Mouse (Mus musculus): ENCODE data around the gene Rexo2. TPM values are rescaled to one million over a fixed set of nuclear protein-coding genes. Genes with fewer than 3 reads are reported as not detected.

Gene Rexo2
- polyA plus RNA-seq, 1 experiment from 2014 or later, result 100 TPM

GRCm38 (mm10) chr9:48459391-48459790 is 21.0 kb downstream of the Rexo2 start:
- no peak overlapping the region for H3K4me3 ChIP-seq (ENCODE audit: low read depth, low read length)
- no peaks in the 10 kb centered on the region for H3K9me3 ChIP-seq (ENCODE audit: control insufficient read depth, low read length)
- H3K4me1 ChIP-seq (replicated peaks; ENCODE audit: control insufficient read depth, insufficient read depth, low read length), result no peaks in the 10 kb centered on the region
- no peak overlapping the region for H3K9ac ChIP-seq (ENCODE audit: low read length)
- ATAC-seq (replicated peaks; ENCODE audit: low FRiP score), result no peak
- no peaks in the 10 kb centered on the region for H3K36me3 ChIP-seq (ENCODE audit: control insufficient read depth, insufficient read depth, low read length)
- DNase-seq (ENCODE audit: low spot score), result no peak
- H3K4me2 ChIP-seq (ENCODE audit: low read depth, low read length, severe bottlenecking), result no peak overlapping the region
- H3K27ac ChIP-seq (ENCODE audit: low read depth, low read length), result no peak overlapping the region
- WGBS, result 89% methylated on average over 5 of the region's 5 CpGs
- no peaks in the 10 kb centered on the region for H3K27me3 ChIP-seq (ENCODE audit: control insufficient read depth, insufficient read depth, low read length)

GRCm38 (mm10) chr9:48458879-48459278 is 21.5 kb downstream of the Rexo2 start:
- 66% methylated on average over 3 of the region's 3 CpGs for WGBS
- no peak for ATAC-seq (replicated peaks; ENCODE audit: low FRiP score)
- no peak overlapping the region for H3K4me3 ChIP-seq (ENCODE audit: low read depth, low read length)
- H3K27ac ChIP-seq (ENCODE audit: low read depth, low read length), result no peak overlapping the region
- no peaks in the 10 kb centered on the region for H3K36me3 ChIP-seq (ENCODE audit: control insufficient read depth, insufficient read depth, low read length)
- no peaks in the 10 kb centered on the region for H3K27me3 ChIP-seq (ENCODE audit: control insufficient read depth, insufficient read depth, low read length)
- H3K4me2 ChIP-seq (ENCODE audit: low read depth, low read length, severe bottlenecking), result no peak overlapping the region
- no peaks in the 10 kb centered on the region for H3K9me3 ChIP-seq (ENCODE audit: control insufficient read depth, low read length)
- H3K9ac ChIP-seq (ENCODE audit: low read length), result no peak overlapping the region
- no peaks in the 10 kb centered on the region for H3K4me1 ChIP-seq (replicated peaks; ENCODE audit: control insufficient read depth, insufficient read depth, low read length)
- DNase-seq (ENCODE audit: low spot score), result peak; percentile 38

GRCm38 (mm10) chr9:48455961-48456360 is 24.5 kb downstream of the Rexo2 start:
- Histone ChIP-seq H3K9ac (ENCODE audit: low read length) (no peak overlapping the region; the same call in 1 of the 2 replicates), H3K9me3 (ENCODE audit: control insufficient read depth, low read length) (no peaks in the 10 kb centered on the region), H3K4me2 (ENCODE audit: low read depth, low read length, severe bottlenecking) (no peak overlapping the region), H3K4me1 (replicated peaks; ENCODE audit: control insufficient read depth, insufficient read depth, low read length) (no peaks in the 10 kb centered on the region), H3K27ac (ENCODE audit: low read depth, low read length) (no peak overlapping the region), H3K36me3 (ENCODE audit: control insufficient read depth, insufficient read depth, low read length) (no peaks in the 10 kb centered on the region), H3K27me3 (ENCODE audit: control insufficient read depth, insufficient read depth, low read length) (no peaks in the 10 kb centered on the region), H3K4me3 (ENCODE audit: low read depth, low read length) (no peak overlapping the region)
- ATAC-seq (replicated peaks; ENCODE audit: low FRiP score), result no peak
- peak; percentile 30 for DNase-seq (ENCODE audit: low spot score)
- 96% methylated on average over 3 of the region's 3 CpGs for WGBS

GRCm38 (mm10) chr9:48450066-48450465 is 30.4 kb downstream of the Rexo2 start:
- DNase-seq (ENCODE audit: low spot score), result no peak
- Histone ChIP-seq H3K9me3 (ENCODE audit: control insufficient read depth, low read length) (no peaks in the 10 kb centered on the region), H3K27me3 (ENCODE audit: control insufficient read depth, insufficient read depth, low read length) (no peaks in the 10 kb centered on the region), H3K36me3 (ENCODE audit: control insufficient read depth, insufficient read depth, low read length) (no peaks in the 10 kb centered on the region), H3K9ac (ENCODE audit: low read length) (no peak overlapping the region), H3K27ac (ENCODE audit: low read depth, low read length) (no peak overlapping the region), H3K4me2 (ENCODE audit: low read depth, low read length, severe bottlenecking) (no peak overlapping the region), H3K4me3 (ENCODE audit: low read depth, low read length) (no peak overlapping the region), H3K4me1 (replicated peaks; ENCODE audit: control insufficient read depth, insufficient read depth, low read length) (no peaks in the 10 kb centered on the region)
- 88% methylated on average over 17 of the region's 17 CpGs for WGBS
- no peak for ATAC-seq (replicated peaks; ENCODE audit: low FRiP score)

GRCm38 (mm10) chr9:48447783-48448209 is 32.6 kb downstream of the Rexo2 start:
- Histone ChIP-seq H3K9me3 (ENCODE audit: control insufficient read depth, low read length) (no peaks in the 10 kb centered on the region), H3K27me3 (ENCODE audit: control insufficient read depth, insufficient read depth, low read length) (no peaks in the 10 kb centered on the region), H3K4me1 (replicated peaks; ENCODE audit: control insufficient read depth, insufficient read depth, low read length) (no peaks in the 10 kb centered on the region), H3K4me2 (ENCODE audit: low read depth, low read length, severe bottlenecking) (no peak overlapping the region), H3K4me3 (ENCODE audit: low read depth, low read length) (no peak overlapping the region), H3K27ac (ENCODE audit: low read depth, low read length) (no peak overlapping the region), H3K36me3 (ENCODE audit: control insufficient read depth, insufficient read depth, low read length) (no peaks in the 10 kb centered on the region), H3K9ac (ENCODE audit: low read length) (no peak overlapping the region)
- WGBS, result 41% methylated on average over 5 of the region's 5 CpGs
- ATAC-seq (replicated peaks; ENCODE audit: low FRiP score), result no peak
- DNase-seq (ENCODE audit: low spot score), result no peak

- DNase-seq (ENCODE audit: low spot score) (no peak), ATAC-seq (replicated peaks; ENCODE audit: low FRiP score) (no peak)
- Histone ChIP-seq H3K9me3 (ENCODE audit: control insufficient read depth, low read length) (no peaks in the 10 kb centered on the region), H3K27me3 (ENCODE audit: control insufficient read depth, insufficient read depth, low read length) (no peaks in the 10 kb centered on the region), H3K27ac (ENCODE audit: low read depth, low read length) (no peak overlapping the region), H3K36me3 (ENCODE audit: control insufficient read depth, insufficient read depth, low read length) (no peaks in the 10 kb centered on the region), H3K4me2 (ENCODE audit: low read depth, low read length, severe bottlenecking) (no peak overlapping the region), H3K9ac (ENCODE audit: low read length) (no peak overlapping the region), H3K4me3 (ENCODE audit: low read depth, low read length) (no peak overlapping the region), H3K4me1 (replicated peaks; ENCODE audit: control insufficient read depth, insufficient read depth, low read length) (no peaks in the 10 kb centered on the region)
- 95% methylated on average over 2 of the region's 2 CpGs for WGBS
These were observed 35.6 kb downstream of the Rexo2 start for GRCm38 (mm10) chr9:48444821-48445220.

- H3K4me1 ChIP-seq (replicated peaks; ENCODE audit: control insufficient read depth, insufficient read depth, low read length), result no peaks in the 10 kb centered on the region
- H3K4me3 ChIP-seq (ENCODE audit: low read depth, low read length), result no peak overlapping the region
- H3K36me3 ChIP-seq (ENCODE audit: control insufficient read depth, insufficient read depth, low read length), result no peaks in the 10 kb centered on the region
- no peak overlapping the region for H3K4me2 ChIP-seq (ENCODE audit: low read depth, low read length, severe bottlenecking)
- H3K9ac ChIP-seq (ENCODE audit: low read length), result no peak overlapping the region
- no peak for DNase-seq (ENCODE audit: low spot score)
- no peaks in the 10 kb centered on the region for H3K9me3 ChIP-seq (ENCODE audit: control insufficient read depth, low read length)
- ATAC-seq (replicated peaks; ENCODE audit: low FRiP score), result no peak
- no peaks in the 10 kb centered on the region for H3K27me3 ChIP-seq (ENCODE audit: control insufficient read depth, insufficient read depth, low read length)
- WGBS, result 88% methylated on average over 1 of the region's 1 CpGs
- H3K27ac ChIP-seq (ENCODE audit: low read depth, low read length), result no peak overlapping the region
These were observed 36.5 kb downstream of the Rexo2 start for GRCm38 (mm10) chr9:48443873-48444272.

GRCm38 (mm10) chr9:48432449-48432848 is 48.0 kb downstream of the Rexo2 start:
- H3K27ac ChIP-seq (ENCODE audit: low read depth, low read length), result no peak overlapping the region
- no peaks in the 10 kb centered on the region for H3K4me1 ChIP-seq (replicated peaks; ENCODE audit: control insufficient read depth, insufficient read depth, low read length)
- DNase-seq (ENCODE audit: low spot score) (no peak), ATAC-seq (replicated peaks; ENCODE audit: low FRiP score) (no peak)
- H3K9ac ChIP-seq (ENCODE audit: low read length), result no peak overlapping the region
- H3K36me3 ChIP-seq (ENCODE audit: control insufficient read depth, insufficient read depth, low read length), result no peaks in the 10 kb centered on the region
- WGBS, result 88% methylated on average over 8 of the region's 8 CpGs
- H3K4me2 ChIP-seq (ENCODE audit: low read depth, low read length, severe bottlenecking), result no peak overlapping the region
- H3K27me3 ChIP-seq (ENCODE audit: control insufficient read depth, insufficient read depth, low read length), result no peaks in the 10 kb centered on the region
- H3K9me3 ChIP-seq (ENCODE audit: control insufficient read depth, low read length), result no peaks in the 10 kb centered on the region
- no peak overlapping the region for H3K4me3 ChIP-seq (ENCODE audit: low read depth, low read length)

GRCm38 (mm10) chr9:48427176-48427575 is 53.2 kb downstream of the Rexo2 start:
- Histone ChIP-seq H3K36me3 (ENCODE audit: control insufficient read depth, insufficient read depth, low read length) (no peaks in the 10 kb centered on the region), H3K9ac (ENCODE audit: low read length) (no peak overlapping the region), H3K27ac (ENCODE audit: low read depth, low read length) (no peak overlapping the region), H3K4me2 (ENCODE audit: low read depth, low read length, severe bottlenecking) (no peak overlapping the region), H3K4me3 (ENCODE audit: low read depth, low read length) (no peak overlapping the region), H3K4me1 (replicated peaks; ENCODE audit: control insufficient read depth, insufficient read depth, low read length) (no peaks in the 10 kb centered on the region), H3K9me3 (ENCODE audit: control insufficient read depth, low read length) (no peaks in the 10 kb centered on the region), H3K27me3 (ENCODE audit: control insufficient read depth, insufficient read depth, low read length) (no peaks in the 10 kb centered on the region)
- no peak for ATAC-seq (replicated peaks; ENCODE audit: low FRiP score)
- 88% methylated on average over 7 of the region's 7 CpGs for WGBS
- DNase-seq (ENCODE audit: low spot score), result no peak
